Mouse (Mus musculus) intestine, embryonic 14.5 days (tissue): ENCODE data around the gene Git2. TPM values are rescaled to one million over a fixed set of nuclear protein-coding genes. Genes with fewer than 3 reads are reported as not detected.

Experiments used
- ATAC-seq: fragments of 200-750 bp; cut with Nextera tagmentation; replicated peaks from 2 replicates; pipeline ENCODE4 v1.8.0; 2017; ENCODE audit warnings: low read depth, moderate number of reproducible peaks, moderate TSS enrichment, moderate library complexity; ENCODE audit not compliant: low FRiP score, low TSS enrichment
- DNase-seq: peaks from one replicate; pipeline ENCODE4 v3.0.0-alpha.2; 2018; ENCODE audit warnings: low spot score
- H3K27ac ChIP-seq: fragments of 300-500 bp; sonication (generic); 2 replicates; pipeline ENCODE4 v1.5.1; 2014; ENCODE audit warnings: low read depth, mild to moderate bottlenecking, control low read depth
- H3K27me3 ChIP-seq: fragments of 300-500 bp; sonication (generic); replicated peaks from 2 replicates; pipeline ENCODE4 v1.6.1; 2014; ENCODE audit warnings: low read length, control low read depth; ENCODE audit not compliant: control insufficient read depth, insufficient read depth
- H3K36me3 ChIP-seq: fragments of 300-500 bp; sonication (generic); 2 replicates; pipeline ENCODE4 v1.6.1; 2014; ENCODE audit warnings: low read length, control low read depth; ENCODE audit not compliant: control insufficient read depth, insufficient read depth
- H3K4me1 ChIP-seq: fragments of 300-500 bp; sonication (generic); replicated peaks from 2 replicates; pipeline ENCODE4 v1.6.1; 2014; ENCODE audit warnings: low read length, control low read depth, mixed read lengths; ENCODE audit not compliant: control insufficient read depth, insufficient read depth
- H3K4me2 ChIP-seq: fragments of 300-500 bp; sonication (generic); 2 replicates; pipeline ENCODE4 v1.6.1; 2014; ENCODE audit warnings: low read length
- H3K4me3 ChIP-seq: fragments of 300-500 bp; sonication (generic); 2 replicates; pipeline ENCODE4 v1.5.1; 2014; ENCODE audit warnings: low read depth, low read length, control low read depth, mixed read lengths
- H3K9ac ChIP-seq: fragments of 300-500 bp; sonication (generic); 2 replicates; pipeline ENCODE4 v1.6.1; 2014; ENCODE audit warnings: mild to moderate bottlenecking, low read length
- H3K9me3 ChIP-seq: fragments of 300-500 bp; sonication (generic); 2 replicates; pipeline ENCODE4 v1.6.1; 2016; ENCODE audit warnings: low read length, control low read depth; ENCODE audit not compliant: control insufficient read depth
- WGBS: fragments of 180-500 bp; shearing (Covaris S2); extraction: QIAGEN DNeasy Blood & Tissue Kit; methylation state at CpG from one replicate; pipeline ENCODE4 v1.1.7; 2014; 5-methylcytosine and 5-hydroxymethylcytosine counted together
- polyA plus RNA-seq: library from polyadenylated mRNA; unstranded; fragments of >200 nt; fragmentation: Nextera tagmentation; extraction: Ambion mirVana; gene quantifications from 2 replicates; pipeline ENCODE4 v1.2.1, GENCODE M21; 2014

Git2 gene
- polyA plus RNA-seq, 1 experiment from 2014 or later = 35.6 TPM

GRCm38 (mm10) chr5:114809181-114809756, 34.0 kb upstream of the Git2 start:
- no peak overlapping the region for H3K9ac ChIP-seq
- H3K9me3 ChIP-seq = no peaks in the 10 kb centered on the region
- H3K4me3 ChIP-seq = no peak overlapping the region
- no peaks in the 10 kb centered on the region for H3K27me3 ChIP-seq
- whole genome bisulfite sequencing = 82% methylated on average over 10 of the region's 10 CpGs
- H3K4me1 ChIP-seq = no peaks in the 10 kb centered on the region
- no peak overlapping the region for H3K27ac ChIP-seq
- peaks cover 44% of the 10 kb centered on the region for H3K36me3 ChIP-seq
- no peak for ATAC-seq
- DNase-seq = no peak
- no peak overlapping the region for H3K4me2 ChIP-seq

GRCm38 (mm10) chr5:114808385-114808784, 33.1 kb upstream of the Git2 start:
- Histone ChIP-seq H3K4me1 (no peaks in the 10 kb centered on the region), H3K27ac (no peak overlapping the region)

GRCm38 (mm10) chr5:114807893-114808292, 32.6 kb upstream of the Git2 start:
- H3K4me2 ChIP-seq = no peak overlapping the region
- 74% methylated on average over 6 of the region's 6 CpGs for WGBS
- DNase-seq (no peak), ATAC-seq (no peak)
- H3K9ac ChIP-seq = no peak overlapping the region
- H3K36me3 ChIP-seq = peaks cover 58% of the 10 kb centered on the region
- no peaks in the 10 kb centered on the region for H3K9me3 ChIP-seq
- no peak overlapping the region for H3K27ac ChIP-seq
- H3K4me1 ChIP-seq = no peaks in the 10 kb centered on the region
- H3K27me3 ChIP-seq = no peaks in the 10 kb centered on the region
- H3K4me3 ChIP-seq = no peak overlapping the region

More at GRCm38 (mm10) chr5:114808385-114808784, 33.1 kb upstream of the Git2 start:
- Histone ChIP-seq H3K36me3 (peaks cover 53% of the 10 kb centered on the region), H3K27me3 (no peaks in the 10 kb centered on the region), H3K4me2 (no peak overlapping the region), H3K9ac (no peak overlapping the region), H3K9me3 (no peaks in the 10 kb centered on the region), H3K4me3 (no peak overlapping the region)
- WGBS = 80% methylated on average over 8 of the region's 8 CpGs
- DNase-seq = no peak
- no peak for ATAC-seq

- Histone ChIP-seq H3K4me1 (no peaks in the 10 kb centered on the region), H3K27me3 (no peaks in the 10 kb centered on the region), H3K4me3 (no peak overlapping the region), H3K27ac (no peak overlapping the region), H3K4me2 (no peak overlapping the region), H3K9me3 (no peaks in the 10 kb centered on the region), H3K9ac (no peak overlapping the region), H3K36me3 (peaks cover 62% of the 10 kb centered on the region)
- WGBS = 35% methylated on average over 8 of the region's 8 CpGs
- ATAC-seq (no peak), DNase-seq (no peak)
These were observed 32.2 kb upstream of the Git2 start for GRCm38 (mm10) chr5:114807468-114807867.

- Histone ChIP-seq H3K4me3 (no peak overlapping the region), H3K9me3 (no peaks in the 10 kb centered on the region), H3K4me2 (no peak overlapping the region), H3K27ac (no peak overlapping the region), H3K36me3 (peaks cover 66% of the 10 kb centered on the region), H3K9ac (no peak overlapping the region), H3K27me3 (no peaks in the 10 kb centered on the region), H3K4me1 (no peaks in the 10 kb centered on the region)
- DNase-seq (no peak), ATAC-seq (no peak)
- WGBS = 58% methylated on average over 9 of the region's 9 CpGs
These were observed 31.7 kb upstream of the Git2 start for GRCm38 (mm10) chr5:114807063-114807462.

GRCm38 (mm10) chr5:114806636-114807035, 31.3 kb upstream of the Git2 start:
- Histone ChIP-seq H3K4me2 (no peak overlapping the region), H3K27me3 (no peaks in the 10 kb centered on the region), H3K9me3 (no peaks in the 10 kb centered on the region), H3K9ac (no peak overlapping the region), H3K4me3 (no peak overlapping the region), H3K4me1 (no peaks in the 10 kb centered on the region), H3K27ac (no peak overlapping the region), H3K36me3 (peaks cover 70% of the 10 kb centered on the region)
- 84% methylated on average over 8 of the region's 8 CpGs for WGBS
- ATAC-seq (no peak), DNase-seq (no peak)

- Histone ChIP-seq H3K9me3 (no peaks in the 10 kb centered on the region), H3K27ac (no peak overlapping the region; the same call in 1 of the 2 replicates), H3K36me3 (peaks cover 74% of the 10 kb centered on the region), H3K9ac (no peak overlapping the region), H3K4me1 (0 out of 2 replicates have a peak, but pooled peaks cover 2% of the 10 kb centered on the region), H3K27me3 (no peaks in the 10 kb centered on the region), H3K4me2 (no peak overlapping the region), H3K4me3 (no peak overlapping the region)
- no peak for DNase-seq
- WGBS = 75% methylated on average over 15 of the region's 15 CpGs
- ATAC-seq = no peak
These were observed 30.4 kb upstream of the Git2 start for GRCm38 (mm10) chr5:114805436-114806350.

- H3K36me3 ChIP-seq = peaks cover 79% of the 10 kb centered on the region
These were observed 29.6 kb upstream of the Git2 start for GRCm38 (mm10) chr5:114804958-114805357.

More at GRCm38 (mm10) chr5:114804958-114805357, 29.6 kb upstream of the Git2 start:
- no peak overlapping the region for H3K4me3 ChIP-seq
- H3K27me3 ChIP-seq = no peaks in the 10 kb centered on the region
- no peaks in the 10 kb centered on the region for H3K9me3 ChIP-seq
- DNase-seq (no peak), ATAC-seq (no peak)
- H3K9ac ChIP-seq = no peak overlapping the region
- H3K4me2 ChIP-seq = no peak overlapping the region
- 0 out of 2 replicates have a peak, but pooled peaks cover 2% of the 10 kb centered on the region for H3K4me1 ChIP-seq
- WGBS = 56% methylated on average over 3 of the region's 3 CpGs
- H3K27ac ChIP-seq = no peak overlapping the region
